Mouse (Mus musculus) embryo, embryonic 10 days (tissue): ENCODE results near the gene Nfat5.

Source experiments
- DNase-seq: peaks from one replicate; pipeline ENCODE4 v3.0.0-alpha.2; 2015; ENCODE audit warnings: low spot score

Gene Nfat5

DNA sequence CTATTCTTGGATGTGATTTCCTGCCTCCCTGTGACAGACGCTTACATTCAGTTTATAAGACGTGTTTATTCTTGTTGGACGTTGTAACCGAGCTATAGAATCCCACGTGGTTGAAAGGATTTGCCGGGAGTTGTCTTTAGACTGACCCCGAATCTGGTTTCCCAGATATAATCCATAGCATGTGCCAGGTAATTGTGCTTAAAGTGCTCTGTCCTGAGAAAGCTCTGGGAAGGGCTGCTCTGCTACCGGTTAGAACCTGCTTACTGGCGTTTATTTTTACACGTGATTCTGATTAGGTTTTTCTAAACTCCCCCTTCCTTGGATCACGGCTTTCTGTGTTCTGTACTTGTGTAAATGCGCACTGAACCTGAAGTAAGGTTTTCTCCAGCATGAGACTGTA, 104.4 kb downstream of the Nfat5 start:
- DNase-seq = no peak

DNA sequence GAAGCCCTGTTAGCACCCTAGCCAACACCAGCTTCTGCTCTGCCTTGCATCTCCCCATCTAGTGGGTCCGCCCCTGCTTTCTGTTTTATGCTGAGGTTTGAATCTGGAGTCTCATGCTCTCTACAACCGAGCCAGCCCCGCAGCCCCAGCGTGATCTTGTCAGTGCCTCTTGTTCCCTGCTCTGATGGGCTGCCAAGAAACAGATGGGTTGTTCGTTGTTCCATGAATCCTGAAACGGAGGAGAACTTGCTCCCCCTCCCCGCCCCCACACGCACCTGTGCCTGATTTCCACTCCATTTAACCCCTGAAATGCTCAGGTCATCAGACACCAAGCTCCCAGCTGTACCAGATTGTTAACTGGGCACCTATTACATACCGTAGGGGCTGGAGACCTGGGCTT, 106.2 kb downstream of the Nfat5 start:
- no peak for DNase-seq

DNA sequence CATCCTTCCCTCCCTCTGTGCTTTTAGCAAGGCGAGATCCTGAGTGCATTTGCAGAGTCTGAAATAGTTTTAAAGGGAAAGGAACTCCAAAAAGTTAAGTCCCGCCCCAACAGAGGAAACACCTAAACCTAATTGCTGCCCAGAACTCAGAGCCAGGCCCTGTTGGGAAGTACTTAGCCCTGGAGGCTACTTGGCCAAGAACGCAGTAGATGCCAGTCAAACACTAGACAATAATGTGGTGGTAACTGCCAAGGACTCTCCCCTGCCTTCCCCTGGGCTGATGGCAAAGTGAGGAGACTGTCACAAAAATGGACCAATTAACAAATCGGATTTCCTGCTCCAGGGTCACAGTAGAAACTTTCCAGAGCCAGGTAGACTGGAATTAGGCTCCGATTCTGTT, 108.6 kb downstream of the Nfat5 start:
- no peak for DNase-seq

DNA sequence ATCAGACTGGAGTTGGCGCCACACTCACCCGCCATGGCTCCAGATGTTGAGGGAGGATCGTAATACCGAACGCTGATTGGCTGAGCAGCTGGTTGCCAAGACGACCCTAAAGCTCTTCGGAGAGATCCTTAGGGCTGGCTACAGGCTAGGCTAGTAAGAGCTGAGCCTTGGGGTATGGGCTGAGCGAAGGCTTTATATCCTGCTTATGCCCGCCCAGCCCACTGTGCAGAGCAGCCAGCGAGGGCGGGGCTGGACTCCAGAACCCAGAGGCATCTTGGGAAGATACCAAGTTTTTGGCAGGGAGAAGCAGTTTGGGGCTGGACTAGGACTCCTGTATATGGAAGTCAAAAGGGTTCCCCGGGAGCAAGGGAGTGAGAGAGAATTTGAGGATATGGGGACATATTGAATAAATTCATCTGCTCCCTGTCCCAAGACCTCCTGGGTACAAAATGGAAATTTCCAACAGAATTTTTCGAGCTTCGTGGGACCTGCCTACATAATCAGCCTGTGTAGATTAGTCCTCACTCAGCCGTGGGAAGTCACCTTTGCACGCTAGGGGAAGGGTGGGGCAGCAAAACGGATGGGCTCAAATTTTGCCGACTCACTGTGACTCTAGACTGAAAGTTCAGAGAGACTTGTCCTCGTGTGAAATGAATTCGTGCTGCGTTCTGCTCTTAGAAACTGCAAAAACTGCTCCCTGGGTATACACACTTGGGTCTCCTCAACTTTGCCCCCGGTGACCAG, 109.9 kb downstream of the Nfat5 start, which contains the start of gene Nqo1:
TSS of gene Nqo1 (minus strand) at position 169 of the 744 bp plus-strand sequence.
- peak; percentile 94 for DNase-seq

DNA sequence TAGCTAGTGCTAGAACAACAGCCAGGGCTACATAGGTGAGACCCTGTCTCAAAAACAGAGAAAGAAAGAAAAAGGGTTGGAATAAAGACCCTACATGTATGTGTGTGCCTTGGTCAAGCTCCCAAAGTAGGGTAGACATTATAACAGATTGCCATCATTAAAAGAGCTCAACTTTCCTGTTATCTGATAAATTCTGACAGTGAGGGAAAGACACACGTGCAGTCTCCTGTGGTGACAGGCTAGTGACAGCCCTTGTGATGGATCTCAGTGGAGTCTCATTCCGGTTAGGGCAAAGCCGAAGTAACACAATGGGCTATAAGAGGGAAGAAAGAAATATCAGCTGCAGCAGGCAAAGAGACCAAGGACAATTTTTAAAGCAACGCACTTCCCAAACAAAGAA, 110.8 kb downstream of the Nfat5 start:
- no peak for DNase-seq

DNA sequence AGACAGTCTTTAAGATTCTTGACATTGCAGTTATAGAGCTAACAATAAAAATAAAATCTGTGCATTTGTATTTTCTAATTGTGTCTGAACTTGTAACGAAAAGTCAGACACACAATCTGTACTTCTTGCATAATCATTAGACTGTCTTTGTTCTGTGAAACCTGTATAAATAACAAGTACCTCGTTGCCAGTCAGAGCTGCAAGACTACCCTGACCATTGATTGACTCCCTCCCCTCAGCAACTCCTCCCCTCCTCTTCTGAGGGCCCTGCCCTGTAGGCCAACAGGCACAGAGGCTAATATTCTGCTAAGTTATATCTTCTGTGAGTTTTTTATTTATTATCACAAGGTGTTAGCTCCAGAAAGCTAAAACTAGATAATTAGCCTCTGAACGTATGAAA, 112.7 kb downstream of the Nfat5 start:
- no peak for DNase-seq

DNA sequence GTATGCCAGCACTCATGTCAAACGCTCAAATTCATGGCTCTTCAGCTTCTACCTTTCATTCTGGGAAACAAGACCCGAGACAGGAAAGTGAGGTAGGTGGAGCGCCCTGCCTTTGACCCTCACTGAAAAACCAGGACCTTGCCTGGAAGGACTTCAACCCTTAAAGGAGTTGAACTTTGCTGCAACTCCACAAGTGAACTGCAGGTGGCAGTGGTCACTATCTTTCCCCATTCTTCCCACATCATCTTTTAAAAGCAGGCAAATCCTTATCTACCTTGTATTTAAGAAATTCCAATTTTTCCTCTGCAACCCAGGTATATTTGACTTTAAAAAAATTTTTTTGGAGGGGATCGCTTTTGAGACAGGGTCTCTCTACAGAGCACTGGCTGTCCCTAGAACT, 118.1 kb downstream of the Nfat5 start:
- peak; percentile 62 for DNase-seq

DNA sequence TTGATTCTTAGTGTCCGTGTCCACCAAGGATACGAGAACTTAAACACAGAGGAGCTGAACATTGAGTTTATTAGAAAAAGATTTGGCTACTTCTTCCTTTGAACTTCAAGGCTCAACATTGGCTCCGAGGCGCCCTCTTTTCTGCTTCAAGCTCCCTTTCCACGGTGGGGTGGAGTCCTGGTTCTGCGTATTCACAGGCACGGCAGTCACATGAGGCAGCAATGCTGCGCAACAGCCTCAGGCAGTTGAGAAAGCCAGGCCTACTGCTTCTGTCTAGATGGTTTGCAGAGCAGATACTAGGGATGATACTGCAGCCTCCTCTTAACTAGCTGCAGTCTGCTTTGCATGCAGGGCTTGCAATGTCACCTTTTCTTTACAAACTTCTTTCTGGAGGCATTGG, 119.3 kb downstream of the Nfat5 start:
- no peak for DNase-seq

DNA sequence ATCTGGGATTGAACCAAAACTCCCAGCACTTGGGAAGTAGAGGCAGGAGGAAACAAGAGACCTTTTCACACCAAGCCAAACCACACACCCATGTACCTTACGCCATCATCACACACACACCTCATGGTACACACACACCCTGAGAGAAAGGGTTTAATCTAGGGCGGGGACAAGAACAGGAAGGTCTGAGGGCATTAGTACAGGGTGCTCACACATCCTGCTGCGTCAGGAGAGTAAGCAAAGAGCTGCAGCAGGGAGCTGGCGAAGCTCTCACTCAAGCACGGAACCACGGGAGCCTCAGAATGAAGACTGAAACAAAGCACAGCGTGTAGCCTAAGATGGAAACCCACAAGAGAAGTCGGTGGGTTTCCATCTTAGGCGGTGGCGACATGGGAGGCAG, 120.6 kb downstream of the Nfat5 start:
- DNase-seq = no peak

DNA sequence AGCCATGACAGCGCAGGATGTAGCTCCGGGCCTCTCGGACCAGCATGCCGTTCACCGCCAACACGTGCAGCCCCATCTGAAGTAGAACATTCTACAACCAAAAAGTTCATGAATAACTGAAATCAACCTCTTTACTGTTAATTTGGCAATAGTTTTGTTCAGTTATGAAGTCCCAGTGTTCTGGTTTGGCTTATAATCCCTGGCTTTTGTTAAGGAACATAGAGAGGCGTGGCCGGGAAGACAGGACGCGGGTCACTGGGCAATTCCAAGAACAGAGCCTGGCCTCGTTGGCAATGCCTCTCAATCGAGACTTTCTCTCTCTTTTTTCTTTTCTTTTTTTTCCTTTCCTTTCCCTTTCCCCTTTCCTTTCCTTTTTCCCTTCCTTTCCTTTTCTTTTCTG, 123.7 kb downstream of the Nfat5 start:
- no peak for DNase-seq

DNA sequence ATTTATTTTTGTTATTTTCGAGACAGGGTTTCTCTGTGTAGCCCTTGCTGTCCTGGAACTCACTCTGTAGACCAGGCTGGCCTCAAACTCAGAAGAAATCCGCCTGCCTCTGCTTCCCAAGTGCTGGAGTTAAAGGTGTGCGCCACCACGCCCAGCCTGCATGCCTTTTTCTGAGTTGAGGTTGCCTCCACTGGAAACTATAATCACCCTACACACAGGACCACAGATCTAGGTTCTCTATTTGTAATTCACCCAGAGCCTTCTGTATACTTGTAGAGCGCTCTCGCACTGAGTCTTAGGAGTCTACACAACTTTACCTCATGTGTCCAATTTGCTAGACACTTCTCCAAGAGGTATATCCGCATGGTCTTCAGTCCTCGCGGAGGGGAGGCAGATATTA, 130.9 kb downstream of the Nfat5 start:
- DNase-seq = no peak

DNA sequence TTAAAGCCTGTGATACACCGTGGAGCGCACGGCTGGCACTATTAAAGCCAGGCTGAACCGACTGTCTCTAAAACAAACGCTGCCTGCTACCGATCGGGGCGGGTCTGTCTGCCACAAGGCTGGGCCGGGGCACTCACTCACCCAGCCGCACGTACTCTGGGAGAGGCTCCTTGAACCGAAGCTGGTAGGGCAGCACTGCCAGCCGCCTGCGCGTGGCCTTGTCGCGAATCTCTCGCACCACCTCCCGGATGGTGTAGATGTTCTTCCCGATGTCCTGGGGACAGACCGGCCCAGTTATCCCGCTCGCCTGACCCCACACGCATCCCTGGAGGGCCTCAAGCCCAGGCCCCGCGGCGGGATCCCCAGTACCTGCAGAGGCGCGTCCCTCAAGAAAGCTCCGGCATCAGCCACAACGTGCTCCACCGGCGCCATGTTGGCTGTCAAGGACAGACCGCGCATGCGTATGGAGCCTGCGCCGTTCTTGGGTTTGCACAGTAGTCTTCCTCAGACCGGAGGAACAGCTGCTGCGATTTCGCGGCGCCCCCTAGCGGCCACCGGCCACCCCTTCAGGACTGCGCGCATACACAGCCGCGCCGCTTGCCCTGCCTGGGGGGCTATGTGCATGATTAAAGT, 131.4 kb downstream of the Nfat5 start, which contains the start of gene Nob1:
TSS of gene Nob1 (minus strand) at position 455 of the 633 bp plus-strand sequence.
- peak; percentile 99 for DNase-seq

DNA sequence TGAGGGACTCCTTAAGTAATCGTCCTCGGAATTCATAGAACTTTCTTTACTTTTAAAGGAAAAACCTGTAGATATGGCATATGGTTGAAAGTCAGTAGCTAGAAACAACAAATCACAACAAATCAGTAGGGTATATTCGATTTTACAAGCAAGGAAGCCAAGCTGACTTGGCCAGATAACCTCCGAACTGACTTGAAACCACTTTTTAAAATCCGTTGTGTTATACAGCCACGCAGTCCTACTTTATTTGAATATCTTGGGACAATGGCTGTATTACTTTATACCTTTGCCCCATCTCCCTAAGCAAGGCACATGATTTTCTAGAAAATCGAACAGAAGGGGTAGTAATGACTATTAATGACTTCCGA, 131.9 kb downstream of the Nfat5 start:
- DNase-seq = no peak
